20 mouse cellular contexts compared by ENCODE assay signal in the genomic region with DNA sequence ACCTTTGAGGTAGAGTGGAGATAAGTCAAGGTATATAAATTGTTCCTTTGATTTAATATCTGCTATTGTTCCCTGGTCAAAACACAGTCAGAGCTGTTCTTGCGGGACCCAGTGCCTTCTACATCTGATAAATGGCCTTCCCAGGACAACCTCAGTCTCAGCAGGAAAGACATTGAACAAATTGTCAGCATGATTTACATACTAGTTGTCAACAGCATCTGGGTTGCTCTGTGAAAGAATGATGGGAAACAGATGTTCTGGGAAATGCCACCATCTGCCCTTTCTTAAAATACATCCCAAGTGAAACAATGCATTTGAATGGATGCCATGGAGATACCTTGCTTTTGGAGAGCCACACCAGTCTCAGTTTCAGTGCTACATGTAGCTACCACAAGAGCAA.
DNase-seq lines count a peak whose midpoint lies in the region; ATAC-seq and TF ChIP-seq lines count a peak whose summit lies in the region.
"Had no signal": no experiment of that assay in that cellular context is flagged by ENCODE, and none has a peak within 500 bp of the region (broad histone marks: within the 10 kb centered on the region; RNA-seq: fewer than 3 reads in every experiment).

No protein-coding gene starts in this region.

- H3K27me3 ChIP-seq in forebrain, embryonic 14.5 days (replicated peaks; ENCODE audit: control insufficient read depth, insufficient read depth, low read length), result no peaks in the 10 kb centered on the region
- no peaks in the 10 kb centered on the region for H3K27me3 ChIP-seq in forebrain, embryonic 12.5 days
- no peaks in the 10 kb centered on the region for H3K27me3 ChIP-seq in lung, embryonic 14.5 days (ENCODE audit: insufficient read depth, low read length)
- H3K27me3 ChIP-seq in hindbrain, embryonic 16.5 days (replicated peaks; ENCODE audit: control insufficient read depth, insufficient read depth, low read length), result no peaks in the 10 kb centered on the region
- no peaks in the 10 kb centered on the region for H3K27me3 ChIP-seq in neural tube, embryonic 14.5 days (ENCODE audit: control insufficient read depth, insufficient read depth, low read length)
- H3K27me3 ChIP-seq: embryonic facial prominence, embryonic 12.5 days; intestine, embryonic 15.5 days had no signal

- no peak for ATAC-seq in forebrain, embryonic 14.5 days
- ATAC-seq in forebrain, embryonic 12.5 days (ENCODE audit: low FRiP score), result no peak
- no peak for ATAC-seq in lung, embryonic 14.5 days (ENCODE audit: insufficient read depth)
- peak; percentile 40; the same call in 1 of the 2 replicates for ATAC-seq in hindbrain, embryonic 16.5 days
- ATAC-seq in neural tube, embryonic 14.5 days (ENCODE audit: low read depth), result peak; percentile 78; the same call in 1 of the 2 replicates
- ATAC-seq: intestine, embryonic 15.5 days had no signal

- no peak overlapping the region for H3K9ac ChIP-seq in forebrain, embryonic 14.5 days (ENCODE audit: low read length)
- H3K9ac ChIP-seq in forebrain, embryonic 12.5 days, result no peak overlapping the region
- H3K9ac ChIP-seq in lung, embryonic 14.5 days, result no peak overlapping the region
- no peak overlapping the region for H3K9ac ChIP-seq in hindbrain, embryonic 16.5 days (ENCODE audit: low read depth, low read length)
- H3K9ac ChIP-seq in neural tube, embryonic 14.5 days (replicated peaks; ENCODE audit: low read depth, low read length), result no peak overlapping the region
- H3K9ac ChIP-seq: embryonic facial prominence, embryonic 12.5 days; intestine, embryonic 15.5 days; liver, embryonic 14.5 days had no signal

- no peaks in the 10 kb centered on the region for H3K9me3 ChIP-seq in forebrain, embryonic 14.5 days (replicated peaks; ENCODE audit: control insufficient read depth, low read length)
- H3K9me3 ChIP-seq in forebrain, embryonic 12.5 days, result no peaks in the 10 kb centered on the region
- no peaks in the 10 kb centered on the region for H3K9me3 ChIP-seq in lung, embryonic 14.5 days (ENCODE audit: low read depth, low read length)
- H3K9me3 ChIP-seq in hindbrain, embryonic 16.5 days (ENCODE audit: control insufficient read depth, low read length), result no peaks in the 10 kb centered on the region
- H3K9me3 ChIP-seq in neural tube, embryonic 14.5 days (ENCODE audit: control insufficient read depth, low read length), result no peaks in the 10 kb centered on the region
- H3K9me3 ChIP-seq: embryonic facial prominence, embryonic 12.5 days; intestine, embryonic 15.5 days had no signal

- WGBS in forebrain, embryonic 14.5 days, result 81% methylated on average over 1 of the region's 1 CpGs
- 72% methylated on average over 1 of the region's 1 CpGs for WGBS in forebrain, embryonic 12.5 days
- WGBS in lung, embryonic 14.5 days, result 29% methylated on average over 1 of the region's 1 CpGs
- 18% methylated on average over 1 of the region's 1 CpGs for WGBS in hindbrain, embryonic 16.5 days
- WGBS in neural tube, embryonic 14.5 days, result 8% methylated on average over 1 of the region's 1 CpGs

- no peak overlapping the region for H3K27ac ChIP-seq in forebrain, embryonic 14.5 days (ENCODE audit: low read depth, low read length)
- no peak overlapping the region for H3K27ac ChIP-seq in forebrain, embryonic 12.5 days
- H3K27ac ChIP-seq in lung, embryonic 14.5 days (ENCODE audit: low read depth), result no peak overlapping the region
- H3K27ac ChIP-seq in hindbrain, embryonic 16.5 days (ENCODE audit: low read depth, low read length), result no peak overlapping the region
- H3K27ac ChIP-seq in neural tube, embryonic 14.5 days (ENCODE audit: low read depth, low read length), result no peak overlapping the region
- H3K27ac ChIP-seq: embryonic facial prominence, embryonic 12.5 days; gastrocnemius, adult 2 months; heart, adult 2 months; intestine, embryonic 15.5 days; liver, embryonic 14.5 days had no signal

- no peak for TF ChIP-seq CTCF in lung, embryonic 14.5 days (IDR thresholded peaks at IDR 0.05; ENCODE audit: low read depth)

- DNase-seq in forebrain, embryonic 14.5 days (ENCODE audit: low spot score), result peak; percentile 2
- DNase-seq in lung, embryonic 14.5 days, result peak; percentile 9
- no peak for DNase-seq in lung, postnatal 4 days
- no peak for DNase-seq in cerebellum, adult 8-10 months
- no peak for DNase-seq in cerebellum, adult 18-20 months
- DNase-seq: cerebellum, adult 2 months; gastrocnemius, adult 2 months; heart, adult 2 months; heart, postnatal 14 days; kidney, postnatal 14 days; left cerebral cortex, postnatal 4 days; lung, postnatal 10 days; right cerebral cortex, postnatal 14 days; thymus, postnatal 25 days had no signal

- no peaks in the 10 kb centered on the region for H3K36me3 ChIP-seq in forebrain, embryonic 14.5 days (ENCODE audit: control insufficient read depth, insufficient read depth, low read length)
- no peaks in the 10 kb centered on the region for H3K36me3 ChIP-seq in forebrain, embryonic 12.5 days (replicated peaks)
- no peaks in the 10 kb centered on the region for H3K36me3 ChIP-seq in lung, embryonic 14.5 days (ENCODE audit: insufficient read depth)
- H3K36me3 ChIP-seq in hindbrain, embryonic 16.5 days (ENCODE audit: control insufficient read depth, insufficient read depth, low read length), result no peaks in the 10 kb centered on the region
- no peaks in the 10 kb centered on the region for H3K36me3 ChIP-seq in neural tube, embryonic 14.5 days (ENCODE audit: control insufficient read depth, insufficient read depth, low read length)
- H3K36me3 ChIP-seq: embryonic facial prominence, embryonic 12.5 days; intestine, embryonic 15.5 days had no signal

- no peak overlapping the region for H3K4me3 ChIP-seq in forebrain, embryonic 14.5 days (ENCODE audit: low read depth, low read length)
- no peak overlapping the region for H3K4me3 ChIP-seq in forebrain, embryonic 12.5 days (replicated peaks)
- H3K4me3 ChIP-seq in lung, embryonic 14.5 days (ENCODE audit: low read depth, low read length), result no peak overlapping the region
- H3K4me3 ChIP-seq in hindbrain, embryonic 16.5 days (ENCODE audit: low read length), result no peak overlapping the region
- no peak overlapping the region for H3K4me3 ChIP-seq in neural tube, embryonic 14.5 days (ENCODE audit: low read depth, low read length)
- H3K4me3 ChIP-seq: embryonic facial prominence, embryonic 12.5 days; gastrocnemius, adult 2 months; heart, adult 2 months; intestine, embryonic 15.5 days had no signal

- no peak overlapping the region for H3K4me2 ChIP-seq in forebrain, embryonic 14.5 days (ENCODE audit: low read length)
- no peak overlapping the region for H3K4me2 ChIP-seq in forebrain, embryonic 12.5 days
- no peak overlapping the region for H3K4me2 ChIP-seq in lung, embryonic 14.5 days
- no peak overlapping the region for H3K4me2 ChIP-seq in hindbrain, embryonic 16.5 days (ENCODE audit: low read length)
- no peak overlapping the region for H3K4me2 ChIP-seq in neural tube, embryonic 14.5 days (ENCODE audit: low read depth, low read length)
- H3K4me2 ChIP-seq: embryonic facial prominence, embryonic 12.5 days; intestine, embryonic 15.5 days had no signal

- H3K4me1 ChIP-seq in forebrain, embryonic 14.5 days (ENCODE audit: control insufficient read depth, insufficient read depth, low read length), result no peaks in the 10 kb centered on the region
- H3K4me1 ChIP-seq in forebrain, embryonic 12.5 days, result no peaks in the 10 kb centered on the region
- H3K4me1 ChIP-seq in lung, embryonic 14.5 days (ENCODE audit: insufficient read depth), result no peaks in the 10 kb centered on the region
- no peaks in the 10 kb centered on the region for H3K4me1 ChIP-seq in hindbrain, embryonic 16.5 days (ENCODE audit: control insufficient read depth, insufficient read depth, low read depth, low read length)
- H3K4me1 ChIP-seq in neural tube, embryonic 14.5 days (ENCODE audit: control insufficient read depth, insufficient read depth, low read length), result 0 out of 2 replicates have a peak, but pooled peaks cover 5% of the 10 kb centered on the region
- H3K4me1 ChIP-seq: embryonic facial prominence, embryonic 12.5 days; intestine, embryonic 15.5 days had no signal

Comparison
In these comparisons a context has a peak if more than half of its experiments do, and no peak if none do; other contexts are left out.
1. DNase-seq: peak in forebrain, embryonic 14.5 days (single experiment) and lung, embryonic 14.5 days (single experiment); none in lung, postnatal 4 days (0 of 2), cerebellum, adult 8-10 months (single experiment) and cerebellum, adult 18-20 months (0 of 2).
2. ATAC-seq: peak in hindbrain, embryonic 16.5 days (single experiment) and neural tube, embryonic 14.5 days (single experiment); none in forebrain, embryonic 14.5 days (single experiment), forebrain, embryonic 12.5 days (single experiment) and lung, embryonic 14.5 days (single experiment).